Mouse (Mus musculus) left cerebral cortex, adult 9 months (tissue): Measurements from ENCODE around the gene Rps2.
"Not testable (repeated sequence)": the region's sequence is repeated elsewhere in the genome, so short reads cannot be mapped to it uniquely, and the experiment has no call there.

Source experiments
- DNase-seq, 2 experiments: peaks; one replicate each; pipeline ENCODE4 v3.0.0; 2022; ENCODE audit warnings: low spot score in 2 of 2

Rps2 gene

DNA sequence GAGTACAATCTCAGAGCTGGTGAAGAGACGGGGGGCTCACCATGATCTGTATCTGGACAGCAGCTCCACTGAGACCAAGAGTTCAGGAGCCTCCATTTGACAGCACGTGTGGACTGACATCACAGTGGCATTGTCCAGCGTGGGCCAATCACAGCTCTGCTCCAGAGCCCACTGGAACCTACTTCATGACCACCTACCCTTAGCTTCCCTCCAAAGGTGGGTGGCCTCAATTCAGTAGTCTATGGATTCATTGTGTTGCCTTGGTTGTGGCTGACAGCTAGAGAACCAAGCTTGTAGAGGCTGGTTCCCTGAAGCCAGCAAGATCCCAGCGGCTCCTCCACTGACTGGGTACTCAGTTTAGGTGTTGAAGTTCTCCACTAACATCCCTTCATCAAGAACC lies at the start of gene Rps2, which contains the start of gene Rnf151:
Rps2 (plus strand) TSS at position 174 of the 400 bp plus-strand sequence.
Rnf151 (minus strand) TSS at position 121 of the 400 bp plus-strand sequence.
- DNase-seq, result no peak

DNA sequence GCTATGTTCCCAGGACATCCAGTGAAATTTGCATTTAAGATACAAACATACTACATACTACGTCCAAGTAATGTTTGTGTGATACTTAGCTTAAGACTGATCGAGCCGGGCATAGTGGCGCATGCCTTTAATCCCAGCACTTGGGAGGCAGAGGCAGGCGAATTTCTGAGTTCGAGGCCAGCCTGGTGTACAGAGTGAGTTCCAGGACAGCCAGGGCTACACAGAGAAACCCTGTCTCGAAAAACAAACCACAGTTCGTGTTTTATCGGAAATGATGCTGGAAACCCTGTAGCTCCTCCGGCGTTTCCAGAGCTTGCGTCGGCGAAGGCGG lies 48.7 kb upstream of the Rps2 start:
- not testable (repeated sequence) for DNase-seq

DNA sequence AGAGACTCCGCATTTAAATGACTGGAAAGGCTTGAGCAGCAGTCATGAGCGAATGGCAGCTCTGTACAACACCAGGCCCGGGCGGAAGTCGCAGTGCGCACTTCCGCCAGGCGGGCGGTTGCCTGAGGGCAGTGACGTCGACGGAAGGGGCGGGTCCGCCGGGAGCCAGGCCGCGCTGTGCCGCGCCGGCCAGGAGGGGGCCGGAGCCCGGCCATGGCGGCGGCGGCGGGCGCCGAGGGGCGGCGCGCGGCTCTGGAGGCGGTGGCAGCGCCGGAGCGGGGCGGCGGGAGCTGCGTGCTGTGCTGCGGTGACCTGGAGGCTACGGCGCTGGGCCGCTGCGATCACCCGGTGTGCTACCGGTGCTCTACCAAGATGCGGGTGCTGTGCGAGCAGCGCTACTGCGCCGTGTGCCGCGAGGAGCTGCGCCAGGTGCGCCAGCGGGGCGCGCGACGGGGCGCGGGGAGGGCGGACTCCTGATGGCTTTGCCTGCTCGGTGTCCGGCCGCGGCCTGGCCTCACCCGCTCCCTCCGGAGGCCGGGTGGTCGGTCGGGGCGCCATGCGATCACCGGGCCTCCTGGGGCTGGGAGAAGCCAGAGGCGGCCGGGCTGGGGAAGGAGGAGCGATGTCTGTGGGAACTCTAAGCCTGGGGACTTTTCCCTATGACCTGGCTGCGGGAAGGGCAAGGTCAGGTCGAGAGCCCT lies 48.2 kb upstream of the Rps2 start, which contains the start of gene Zfp598:
Zfp598 (plus strand) TSS at position 143 of the 701 bp plus-strand sequence.
- peak; percentile 85 to 93 for DNase-seq

DNA sequence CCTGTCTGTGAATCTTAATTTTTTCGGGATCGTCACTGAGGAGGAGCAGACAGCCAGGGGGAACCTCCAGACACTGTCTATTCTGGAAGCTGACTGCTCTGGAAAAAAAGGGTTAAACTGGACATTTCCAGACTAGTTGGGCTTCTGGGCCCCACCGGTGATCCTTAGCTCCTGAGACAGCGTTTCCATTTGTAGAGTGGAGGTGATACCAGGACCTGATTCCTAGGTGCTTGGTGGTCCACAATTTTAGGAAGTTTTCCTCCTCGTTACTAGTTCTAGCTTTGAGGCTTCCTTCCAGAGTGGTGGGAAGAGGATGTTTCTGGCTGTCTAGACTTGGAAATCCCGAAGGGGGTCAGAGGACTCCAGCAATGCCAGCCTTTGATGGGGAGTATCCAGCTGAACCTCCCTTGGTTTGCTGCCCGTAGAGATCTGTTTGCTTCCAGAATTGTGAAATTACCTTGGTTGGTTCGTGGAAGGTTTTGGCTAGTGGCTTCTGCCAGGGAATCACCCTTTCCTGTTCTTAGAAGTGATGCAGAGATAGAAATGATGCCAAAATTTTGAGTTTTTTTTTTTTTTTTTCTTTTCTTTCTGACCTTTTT lies 47.6 kb upstream of the Rps2 start:
- no peak for DNase-seq

DNA sequence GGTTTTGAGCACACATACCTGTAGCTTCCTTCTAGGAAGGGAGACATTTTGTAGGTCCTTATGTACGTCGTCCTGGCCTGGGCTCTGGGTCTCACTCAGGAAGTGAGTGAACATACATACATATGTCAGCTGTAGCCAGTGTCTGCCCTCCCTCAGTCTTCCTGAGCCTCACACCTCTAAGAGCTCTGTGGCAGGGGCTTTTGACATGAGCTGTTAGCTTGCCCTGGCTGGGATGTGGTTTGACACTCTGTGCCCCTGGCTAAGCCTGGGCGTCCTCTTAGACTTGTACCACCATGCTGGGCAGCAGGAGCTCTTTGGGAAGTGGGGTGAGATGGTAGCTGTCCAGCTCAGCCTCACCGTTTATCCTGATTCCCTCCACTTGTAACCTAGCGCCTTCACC lies 46.6 kb upstream of the Rps2 start:
- DNase-seq, result no peak

DNA sequence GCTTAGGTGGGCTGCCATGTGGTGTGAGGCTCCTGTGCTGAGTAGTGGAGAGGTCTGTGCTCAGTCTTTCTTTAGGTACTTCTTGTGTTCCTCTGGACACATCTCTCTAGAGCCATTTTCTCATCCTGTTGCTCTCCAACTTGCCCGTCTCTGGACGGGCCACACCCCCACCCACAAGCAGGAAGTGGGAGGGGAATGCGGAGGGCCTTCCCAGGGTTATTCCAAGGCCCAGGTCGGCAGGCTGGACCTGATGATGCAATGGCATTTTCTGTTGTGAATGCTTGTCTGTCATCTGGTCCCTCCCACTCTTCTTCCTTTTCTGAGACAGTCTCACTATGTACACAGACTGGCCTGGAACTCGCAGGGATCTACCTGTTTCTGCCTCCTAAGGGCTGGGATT lies 45.8 kb upstream of the Rps2 start:
- no peak for DNase-seq

DNA sequence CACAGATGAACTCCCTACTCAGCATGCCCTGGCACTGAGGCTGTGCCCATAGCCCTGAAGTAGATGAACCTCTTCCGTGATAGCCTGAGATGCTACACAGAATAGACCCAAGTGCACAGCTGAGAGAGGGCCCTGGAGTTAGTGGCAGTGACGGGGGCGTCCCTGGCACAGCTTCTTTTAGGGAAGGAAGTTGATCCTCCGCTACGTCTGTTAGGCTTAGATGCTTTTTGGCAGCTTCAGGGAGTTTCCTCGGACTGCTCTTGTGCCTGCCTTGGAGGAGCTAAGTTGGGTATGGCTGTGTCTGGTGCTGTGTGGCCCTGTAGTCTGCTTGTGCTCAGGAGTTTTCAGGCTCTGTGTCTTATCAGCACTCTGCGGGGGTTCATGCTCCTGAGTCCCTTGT lies 43.6 kb upstream of the Rps2 start:
- peak in 1 of 2 experiments; percentile 66 for DNase-seq

DNA sequence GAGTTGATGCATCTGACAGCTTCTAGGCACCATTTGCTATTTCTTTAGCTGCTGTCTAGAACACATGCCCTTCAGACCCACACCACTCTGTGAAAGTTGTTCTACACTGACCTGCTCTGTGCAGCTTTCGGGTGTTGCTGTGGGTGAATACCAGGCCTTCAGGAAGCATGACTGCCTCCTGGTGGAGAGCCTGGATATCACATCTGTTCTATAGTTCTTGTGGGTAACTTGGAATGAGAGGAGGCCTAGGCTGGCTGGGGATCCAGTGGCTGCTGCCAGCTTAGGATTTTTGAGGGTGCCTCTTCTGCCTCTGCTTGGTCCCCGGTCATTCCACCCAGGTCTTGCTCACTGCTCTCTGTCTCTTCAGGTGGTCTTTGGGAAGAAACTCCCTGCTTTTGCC lies 41.7 kb upstream of the Rps2 start:
- DNase-seq, result peak in 1 of 2 experiments; percentile 70

DNA sequence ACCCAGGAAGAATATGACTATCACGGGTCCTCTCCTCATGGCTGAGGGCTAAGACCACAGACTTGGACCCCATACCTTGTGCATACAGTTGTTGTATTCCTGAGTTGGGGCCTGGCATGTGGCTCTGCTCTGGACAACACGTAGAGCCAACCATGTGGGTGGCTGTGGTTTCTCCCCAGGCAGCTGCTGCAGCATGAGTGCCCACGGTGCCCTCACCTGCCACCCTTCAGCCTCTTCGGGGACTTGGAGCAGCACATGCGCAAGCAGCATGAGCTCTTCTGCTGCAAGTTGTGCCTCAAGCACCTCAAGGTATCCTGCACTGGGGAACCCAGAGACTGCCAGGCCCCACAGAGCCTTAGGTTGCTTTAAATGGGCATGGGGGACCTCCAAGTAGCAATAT lies 41.0 kb upstream of the Rps2 start:
- DNase-seq, result no peak

DNA sequence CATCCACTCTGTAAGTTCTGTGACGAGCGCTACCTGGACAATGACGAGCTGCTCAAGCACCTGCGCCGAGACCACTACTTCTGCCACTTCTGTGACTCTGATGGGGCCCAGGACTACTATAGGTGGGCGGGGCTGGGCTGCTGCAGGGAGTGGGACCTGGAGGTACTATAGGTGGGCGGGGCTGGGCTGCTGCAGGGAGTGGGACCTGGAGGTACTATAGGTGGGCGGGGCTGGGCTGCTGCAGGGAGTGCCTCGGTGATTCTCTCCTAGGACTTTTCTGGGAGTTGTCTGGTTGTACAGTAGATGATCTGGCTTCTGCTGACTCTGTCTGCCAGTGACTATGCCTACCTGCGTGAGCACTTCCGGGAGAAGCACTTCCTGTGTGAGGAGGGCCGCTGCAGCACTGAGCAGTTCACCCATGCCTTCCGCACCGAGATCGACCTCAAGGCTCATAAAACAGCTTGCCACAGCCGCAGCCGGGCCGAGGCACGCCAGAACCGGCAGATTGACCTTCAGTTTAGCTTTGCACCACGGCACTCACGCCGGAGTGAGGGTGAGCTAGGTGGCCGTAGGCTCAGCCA lies 40.3 kb upstream of the Rps2 start:
- DNase-seq, result no peak

DNA sequence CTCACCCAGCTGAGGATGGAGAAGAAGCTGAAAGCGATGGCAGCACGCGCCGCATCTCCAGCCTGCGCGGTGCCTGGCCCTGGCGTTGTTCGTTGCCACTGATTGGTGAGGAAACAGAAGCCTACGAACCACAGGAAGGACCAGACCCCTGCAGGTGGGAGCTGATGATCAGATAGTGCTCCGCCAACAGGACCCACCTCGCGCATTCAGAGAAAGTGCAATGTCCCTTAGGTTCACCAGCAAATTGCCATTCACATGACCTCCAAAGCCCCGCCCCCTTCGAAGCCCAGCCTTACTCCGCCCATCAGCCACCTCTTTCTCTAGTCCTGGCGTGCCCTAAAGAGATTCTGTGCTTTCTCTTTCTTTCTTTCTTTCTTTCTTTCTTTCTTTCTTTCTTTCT lies 31.4 kb upstream of the Rps2 start:
- no peak for DNase-seq

DNA sequence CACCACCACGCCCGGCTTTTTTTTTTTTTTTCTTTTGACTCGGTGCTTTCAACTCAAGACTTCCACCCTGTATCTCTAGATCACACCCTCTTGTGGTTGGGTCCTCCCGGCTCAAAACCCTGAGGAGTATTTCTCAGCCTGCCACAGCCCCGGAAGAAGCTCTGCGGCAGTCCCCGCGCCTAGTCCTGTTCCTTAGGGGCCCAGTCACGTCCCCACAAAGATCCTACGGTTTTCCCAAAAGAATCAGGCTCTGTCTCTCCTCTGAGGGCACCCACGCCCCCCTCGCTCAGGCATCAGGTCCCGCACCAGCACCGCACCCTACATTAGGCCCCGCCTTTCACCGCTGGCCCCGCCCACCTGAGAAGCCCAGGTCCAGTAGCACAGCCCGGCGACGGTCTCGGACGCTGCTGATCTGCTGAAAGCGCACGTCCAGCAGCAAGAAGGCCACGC lies 30.7 kb upstream of the Rps2 start:
- no peak for DNase-seq

DNA sequence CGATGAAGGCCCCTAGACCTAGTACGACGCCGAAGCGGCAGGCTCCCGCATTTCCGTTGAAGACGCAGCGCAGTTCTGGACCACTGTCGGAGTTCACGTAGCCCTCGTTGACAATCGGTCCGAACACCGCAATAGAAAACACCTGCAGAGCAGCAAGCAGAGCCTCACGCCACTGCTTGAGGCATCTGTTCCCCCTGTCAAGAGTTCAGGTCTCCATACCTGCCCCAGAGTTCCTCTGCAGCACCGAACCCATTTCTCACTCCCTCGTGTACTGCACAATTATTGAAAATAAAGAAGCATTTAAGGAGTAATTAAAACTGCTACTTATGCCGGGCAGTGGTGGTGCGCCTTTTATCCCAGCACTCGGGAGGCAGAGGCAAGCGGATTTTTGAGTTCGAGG lies 30.3 kb upstream of the Rps2 start:
- DNase-seq, result no peak

DNA sequence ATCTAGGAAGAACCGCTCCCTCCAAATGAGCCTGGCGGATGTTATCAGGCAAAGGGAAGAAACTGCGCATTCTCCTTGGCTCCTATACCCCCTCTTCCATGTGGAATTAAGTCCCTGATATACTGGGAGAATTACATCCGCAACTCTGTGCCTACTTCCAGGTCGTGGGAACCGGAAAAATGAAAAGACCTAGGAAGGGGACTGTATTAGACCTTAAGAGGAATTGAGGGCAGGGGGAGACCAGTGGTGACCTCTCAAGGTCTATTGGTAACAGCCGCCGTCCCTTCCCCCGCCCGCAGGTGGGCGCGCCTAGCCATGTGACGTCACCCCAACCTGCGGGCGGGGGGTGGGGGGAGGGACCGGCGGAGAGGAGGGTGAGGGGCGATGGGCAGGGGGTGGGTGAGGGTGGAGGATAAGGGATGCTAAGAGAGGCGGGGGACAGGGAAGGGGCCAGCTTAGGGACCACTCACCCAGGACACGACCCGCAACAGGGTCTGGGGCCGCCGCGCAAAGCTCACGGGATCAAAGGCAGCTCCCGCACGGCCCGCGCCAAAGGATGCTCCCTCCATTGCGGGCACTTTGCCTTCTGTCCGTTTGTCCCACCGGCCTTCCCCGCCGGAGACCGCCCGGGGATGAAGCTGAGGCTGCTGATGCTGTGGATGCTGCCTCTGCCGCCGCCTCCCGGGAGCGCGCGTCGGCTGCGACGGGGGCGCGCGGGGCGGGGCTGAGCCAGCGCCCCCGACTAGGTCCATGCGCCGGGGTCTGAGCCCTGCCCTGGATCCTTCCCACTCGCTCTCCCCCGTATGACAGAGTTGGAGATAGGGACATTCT lies 28.4 kb upstream of the Rps2 start, which contains the start of gene Syngr3:
Syngr3 (minus strand) TSS at position 705 of the 831 bp plus-strand sequence.
- no peak for DNase-seq

DNA sequence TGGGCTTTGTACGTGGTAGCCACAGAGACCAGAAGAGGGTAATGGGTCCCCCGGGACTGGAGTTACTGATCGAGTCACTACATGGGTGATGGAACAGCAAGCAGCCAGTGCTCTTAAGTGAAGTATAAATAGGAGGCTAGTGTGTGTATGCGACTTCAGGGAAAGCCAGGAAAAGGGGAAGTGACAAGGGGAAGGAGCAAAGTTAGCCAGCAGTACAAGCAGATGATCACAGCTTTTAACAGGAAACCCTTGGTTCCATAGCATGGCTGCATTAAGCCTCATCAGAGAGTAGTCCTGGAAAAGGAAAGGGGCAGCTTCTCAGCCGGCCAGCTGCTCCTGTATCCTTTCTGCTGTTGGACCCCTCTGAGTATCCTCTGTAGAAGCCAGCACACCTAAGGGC lies 25.5 kb upstream of the Rps2 start:
- DNase-seq, result no peak

DNA sequence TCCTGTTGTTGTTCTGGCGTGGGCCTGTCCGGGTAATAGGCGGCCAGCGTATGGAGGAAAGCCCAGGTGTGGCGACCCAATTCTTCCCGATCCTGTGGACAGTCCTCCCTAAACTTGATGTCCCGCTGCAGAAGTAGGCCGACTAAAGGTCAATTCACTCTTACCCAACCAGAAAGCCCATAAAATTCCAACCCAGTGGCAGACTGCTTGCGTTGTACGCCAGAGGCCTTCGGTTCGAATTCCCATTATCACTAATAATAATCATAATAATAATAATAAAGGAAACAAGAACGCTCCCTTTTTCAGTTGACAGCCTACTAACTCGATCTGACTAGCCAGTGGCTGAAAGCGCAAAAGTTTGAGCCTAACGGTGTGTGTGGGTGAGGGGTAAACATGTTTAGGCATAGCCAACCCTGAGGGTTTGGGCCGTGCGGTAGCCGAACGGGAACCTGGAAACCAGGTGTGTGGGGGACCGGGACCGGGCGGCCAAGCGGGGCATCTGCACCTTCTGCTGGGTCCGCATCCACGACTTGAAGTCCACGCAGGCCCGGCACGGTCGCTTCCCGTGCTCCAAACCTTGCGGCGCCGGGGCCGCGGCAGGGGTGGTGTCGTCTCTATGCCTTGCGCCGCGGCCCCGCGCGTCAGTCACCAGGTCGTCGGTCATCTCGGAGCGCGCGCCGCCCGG lies 22.4 kb upstream of the Rps2 start:
- DNase-seq, result no peak

DNA sequence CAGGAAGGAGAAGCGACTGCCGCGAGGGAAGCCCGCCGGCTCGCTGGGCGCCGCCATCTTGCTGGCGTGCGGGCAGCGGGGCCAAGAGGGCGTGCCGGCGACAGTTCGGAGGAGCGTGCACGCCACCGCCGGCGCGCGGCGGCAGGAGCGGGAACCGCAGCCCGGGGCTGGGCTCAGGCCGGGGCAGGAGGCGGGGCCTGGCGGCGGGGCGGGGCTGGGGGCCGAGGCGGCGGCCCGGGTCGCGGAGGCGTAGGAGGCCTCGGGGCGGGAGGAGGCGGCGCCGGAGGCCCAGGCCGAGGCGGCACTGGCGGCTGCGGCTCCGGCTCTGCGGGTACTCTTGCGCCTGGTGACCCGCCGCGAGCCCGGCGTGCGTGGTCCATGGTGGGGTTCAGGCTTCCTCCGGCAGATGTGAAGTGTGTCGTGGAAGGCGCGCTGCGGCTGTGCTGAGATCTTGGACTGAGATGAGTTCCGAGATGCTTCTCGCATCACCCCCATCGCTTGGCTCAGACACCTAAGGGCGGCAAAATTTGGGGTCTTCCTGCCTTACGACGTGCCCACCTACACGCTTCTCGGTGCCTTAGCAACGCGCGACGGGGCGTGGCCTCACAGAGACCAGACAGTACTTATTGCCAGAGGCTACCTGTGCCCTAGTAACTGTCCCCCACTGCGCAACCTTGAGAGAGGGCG lies 21.8 kb upstream of the Rps2 start, which contains the start of the genes Gfer and Noxo1:
Gfer (minus strand) TSS at position 146 of the 687 bp plus-strand sequence.
Noxo1 (plus strand) TSS at position 224 of the 687 bp plus-strand sequence.
- DNase-seq, result peak in 1 of 2 experiments; percentile 75

DNA sequence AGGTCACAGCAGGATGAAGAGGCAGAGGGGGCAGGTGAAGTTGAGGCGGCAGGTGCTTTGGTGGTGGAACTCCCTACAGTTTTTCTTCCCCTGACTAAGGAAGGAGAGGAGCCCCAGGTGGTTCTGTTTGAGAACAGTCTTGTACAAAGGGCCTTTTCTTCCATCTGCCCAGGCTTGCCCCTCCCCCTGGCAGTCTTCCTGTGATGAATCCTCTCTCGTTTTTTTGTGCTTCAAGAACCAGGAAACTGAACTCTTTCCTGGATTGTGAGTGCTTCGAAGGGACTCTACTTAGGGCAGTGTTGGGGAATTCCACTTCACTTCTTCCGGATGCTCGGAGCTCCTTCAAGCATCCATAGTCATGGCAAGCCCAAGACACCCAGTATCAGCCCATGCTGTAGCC lies 19.9 kb upstream of the Rps2 start:
- DNase-seq, result no peak

DNA sequence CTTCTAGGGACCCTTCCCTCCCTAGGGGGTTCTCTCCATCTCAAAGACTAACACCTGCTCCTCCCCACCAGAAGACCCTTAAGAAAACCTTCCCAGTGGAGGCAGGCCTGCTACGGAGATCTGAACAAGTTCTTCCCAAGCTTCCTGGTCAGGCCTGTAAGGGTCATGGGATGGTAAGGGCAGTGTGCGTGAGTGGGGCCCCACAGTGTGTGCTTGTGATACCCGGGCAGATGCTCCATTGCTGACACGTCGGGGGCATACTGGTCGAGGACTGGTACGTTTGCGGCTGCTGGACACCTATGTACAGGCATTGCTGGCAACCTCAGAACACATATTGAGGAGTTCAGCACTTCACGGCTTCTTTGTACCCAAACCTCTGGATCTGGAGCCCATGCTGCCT lies 19.2 kb upstream of the Rps2 start:
- no peak for DNase-seq

DNA sequence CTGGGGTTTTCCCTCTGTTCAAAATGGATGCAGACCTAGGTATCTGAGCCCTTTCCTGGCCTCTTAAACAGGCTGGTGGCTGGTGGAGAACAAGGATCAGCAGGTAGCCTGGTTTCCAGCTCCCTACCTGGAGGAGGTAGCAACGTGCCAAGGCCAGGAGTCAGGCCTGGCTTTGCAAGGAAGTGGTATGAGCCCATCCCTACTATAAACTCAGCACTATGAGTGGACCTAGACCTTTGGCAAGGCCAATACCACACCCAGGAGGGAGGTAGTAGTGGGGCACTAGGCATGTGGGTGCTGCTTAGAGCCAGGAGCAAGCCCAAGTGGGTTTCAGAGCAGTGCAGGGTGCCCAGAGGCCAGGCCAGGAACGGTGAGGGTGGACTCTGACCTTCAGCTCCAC lies 18.4 kb upstream of the Rps2 start:
- no peak for DNase-seq

DNA sequence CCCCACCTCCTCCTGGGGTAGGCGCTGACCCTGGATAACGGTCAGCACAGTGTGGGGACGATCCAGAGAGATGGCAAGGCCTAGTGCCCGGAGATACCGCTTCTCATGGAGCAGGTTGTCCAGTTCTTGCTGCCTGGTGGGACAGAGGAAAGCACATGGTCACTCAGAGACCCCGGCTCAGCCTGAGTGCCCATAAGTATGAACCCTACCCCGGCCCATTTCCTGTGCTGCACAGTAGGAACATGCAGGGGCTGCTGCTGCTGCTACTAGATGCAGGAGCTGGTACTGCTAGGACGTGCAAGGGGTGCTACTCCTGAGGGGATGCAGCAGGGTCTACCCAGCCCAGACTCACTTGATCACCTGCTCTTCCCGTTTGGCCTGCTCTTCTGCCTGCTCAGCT lies 16.7 kb upstream of the Rps2 start:
- DNase-seq, result no peak
